In the genomic region with DNA sequence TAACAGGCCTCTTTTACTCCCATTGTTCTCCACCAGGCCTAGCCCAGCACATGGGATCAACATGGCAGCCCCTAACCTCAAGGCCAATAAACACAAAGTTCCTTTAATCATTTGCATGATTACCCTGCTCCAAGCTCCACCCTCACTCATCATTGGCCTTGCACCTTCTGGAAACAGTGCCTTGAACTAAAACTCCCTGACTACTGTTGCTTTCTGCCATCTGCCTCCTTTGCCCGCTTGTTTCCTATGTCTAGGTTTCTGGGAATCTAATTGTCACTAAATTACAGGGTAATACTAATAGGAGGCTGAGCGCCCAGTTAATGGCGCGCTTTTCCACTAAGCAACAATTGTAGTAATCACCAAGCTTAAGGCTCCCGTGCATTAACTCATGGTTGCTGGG, we compare ENCODE assay signal across 28 mouse cellular contexts. TPM values are rescaled to one million over a fixed set of nuclear protein-coding genes. Genes with fewer than 3 reads are reported as not detected.
DNase-seq lines count a peak whose midpoint lies in the region; ATAC-seq and TF ChIP-seq lines count a peak whose summit lies in the region.
"Had no signal": no experiment of that assay in that cellular context is flagged by ENCODE, and none has a peak within 500 bp of the region (broad histone marks: within the 10 kb centered on the region; RNA-seq: fewer than 3 reads in every experiment).

No protein-coding gene starts in this region.

- no peak for ATAC-seq in forebrain, embryonic 12.5 days (ENCODE audit: low FRiP score)
- ATAC-seq in forebrain, embryonic 11.5 days (replicated peaks; ENCODE audit: low FRiP score), result no peak
- ATAC-seq in forebrain, postnatal 0 days, result peak; percentile 59; the same call in 1 of the 2 replicates
- ATAC-seq: hindbrain, embryonic 16.5 days; intestine, postnatal 0 days; midbrain, embryonic 15.5 days had no signal

- H3K4me3 ChIP-seq in forebrain, embryonic 12.5 days (replicated peaks), result no peak overlapping the region
- no peak overlapping the region for H3K4me3 ChIP-seq in forebrain, embryonic 11.5 days (ENCODE audit: low read depth, low read length)
- H3K4me3 ChIP-seq in forebrain, postnatal 0 days (ENCODE audit: low read depth, low read length), result no peak overlapping the region
- H3K4me3 ChIP-seq: embryonic facial prominence, embryonic 10.5 days; embryonic facial prominence, embryonic 15.5 days; gastrocnemius, adult 2 months; heart, embryonic 15.5 days; midbrain, embryonic 15.5 days; neural tube, embryonic 15.5 days had no signal

- no peak for DNase-seq in forebrain, embryonic 11.5 days (ENCODE audit: low spot score)
- DNase-seq in ES-CJ7 (ENCODE audit: low read depth, low spot score), result peak; percentile 41
- peak; percentile 75 for DNase-seq in brain, embryonic 14.5 days (ENCODE audit: low read depth)
- DNase-seq in forebrain, postnatal 0 days, result no peak
- no peak for DNase-seq in adrenal gland, postnatal 36 days
- no peak for DNase-seq in gastrocnemius, postnatal 14 days
- DNase-seq: adrenal gland, adult 8-10 months; cerebellum, adult 8-10 months; cerebellum, postnatal 25 days; gastrocnemius, adult 2 months; kidney, adult 9 months; kidney, postnatal 10 days; liver; lung, adult 2 months; lung, postnatal 10 days; retina, postnatal 1 day; right cerebral cortex, postnatal 14 days; thymus, postnatal 4 days had no signal

- WGBS in forebrain, embryonic 12.5 days, result 77% methylated on average over 5 of the region's 5 CpGs
- 82% methylated on average over 5 of the region's 5 CpGs for WGBS in forebrain, embryonic 11.5 days
- WGBS in forebrain, postnatal 0 days, result 65% methylated on average over 5 of the region's 5 CpGs

- H3K9me3 ChIP-seq in forebrain, embryonic 12.5 days, result no peaks in the 10 kb centered on the region
- H3K9me3 ChIP-seq in forebrain, embryonic 11.5 days (ENCODE audit: control insufficient read depth, low read length), result no peaks in the 10 kb centered on the region
- no peaks in the 10 kb centered on the region for H3K9me3 ChIP-seq in forebrain, postnatal 0 days (ENCODE audit: low read length)
- H3K9me3 ChIP-seq: embryonic facial prominence, embryonic 10.5 days; embryonic facial prominence, embryonic 15.5 days; heart, embryonic 15.5 days; midbrain, embryonic 15.5 days; neural tube, embryonic 15.5 days had no signal

- TF ChIP-seq POLR2A in brain, embryonic 14.5 days (IDR thresholded peaks at IDR 0.05; ENCODE audit: borderline replicate concordance, extremely low read depth, insufficient read depth, insufficient read length, poor library complexity, severe bottlenecking), result no peak

- peaks cover 19% of the 10 kb centered on the region for H3K4me1 ChIP-seq in forebrain, embryonic 12.5 days
- peaks cover 6% of the 10 kb centered on the region for H3K4me1 ChIP-seq in forebrain, embryonic 11.5 days (replicated peaks; ENCODE audit: control insufficient read depth, insufficient read depth, low read length)
- peaks cover 10% of the 10 kb centered on the region; the same call in 1 of the 2 replicates for H3K4me1 ChIP-seq in forebrain, postnatal 0 days (ENCODE audit: insufficient read depth)
- H3K4me1 ChIP-seq: embryonic facial prominence, embryonic 15.5 days had no signal

- H3K27ac ChIP-seq in forebrain, embryonic 12.5 days, result peak overlapping the region; percentile 42; the same call in 1 of the 2 replicates
- no peak overlapping the region for H3K27ac ChIP-seq in forebrain, embryonic 11.5 days (ENCODE audit: low read depth, low read length)
- peak overlapping the region; percentile 50; the same call in 1 of the 2 replicates for H3K27ac ChIP-seq in forebrain, postnatal 0 days (ENCODE audit: low read depth, low read length)
- H3K27ac ChIP-seq: embryonic facial prominence, embryonic 10.5 days; embryonic facial prominence, embryonic 15.5 days; gastrocnemius, adult 2 months; heart, embryonic 15.5 days; liver, embryonic 14.5 days; midbrain, embryonic 15.5 days; neural tube, embryonic 15.5 days had no signal

- no peak overlapping the region for H3K9ac ChIP-seq in forebrain, embryonic 12.5 days
- no peak overlapping the region for H3K9ac ChIP-seq in forebrain, embryonic 11.5 days (ENCODE audit: low read length)
- no peak overlapping the region for H3K9ac ChIP-seq in forebrain, postnatal 0 days
- H3K9ac ChIP-seq: embryonic facial prominence, embryonic 15.5 days; heart, embryonic 15.5 days; liver, embryonic 14.5 days; midbrain, embryonic 15.5 days; neural tube, embryonic 15.5 days had no signal

- H3K4me2 ChIP-seq in forebrain, embryonic 12.5 days, result no peak overlapping the region
- no peak overlapping the region for H3K4me2 ChIP-seq in forebrain, embryonic 11.5 days (ENCODE audit: low read depth, low read length, severe bottlenecking)
- H3K4me2 ChIP-seq in forebrain, postnatal 0 days (ENCODE audit: low read depth), result no peak overlapping the region
- H3K4me2 ChIP-seq: embryonic facial prominence, embryonic 15.5 days; heart, embryonic 15.5 days; midbrain, embryonic 15.5 days; neural tube, embryonic 15.5 days had no signal

- TF ChIP-seq CTCF in brain, embryonic 14.5 days (IDR thresholded peaks at IDR 0.05; ENCODE audit: borderline replicate concordance, extremely low read depth, insufficient read depth, insufficient read length), result no peak
- no peak for TF ChIP-seq CTCF in forebrain, postnatal 0 days (IDR thresholded peaks at IDR 0.05; ENCODE audit: low read depth)

- no peaks in the 10 kb centered on the region for H3K27me3 ChIP-seq in forebrain, embryonic 12.5 days
- H3K27me3 ChIP-seq in forebrain, embryonic 11.5 days (ENCODE audit: control insufficient read depth, insufficient read depth, low read length), result no peaks in the 10 kb centered on the region
- H3K27me3 ChIP-seq in forebrain, postnatal 0 days (ENCODE audit: insufficient read depth, low read length), result no peaks in the 10 kb centered on the region
- H3K27me3 ChIP-seq: CH12.LX; embryonic facial prominence, embryonic 15.5 days; heart, embryonic 15.5 days; midbrain, embryonic 15.5 days; neural tube, embryonic 15.5 days had no signal

- intact Hi-C loops in gastrocnemius, postnatal 14 days (cut with DNase I; ENCODE audit: low total_unique reads), result no loop called here

- H3K36me3 ChIP-seq in forebrain, embryonic 12.5 days (replicated peaks), result no peaks in the 10 kb centered on the region
- no peaks in the 10 kb centered on the region; the same call in 1 of the 2 replicates for H3K36me3 ChIP-seq in forebrain, embryonic 11.5 days (ENCODE audit: control insufficient read depth, insufficient read depth, low read length)
- H3K36me3 ChIP-seq in forebrain, postnatal 0 days (ENCODE audit: insufficient read depth), result no peaks in the 10 kb centered on the region
- H3K36me3 ChIP-seq: embryonic facial prominence, embryonic 15.5 days; heart, embryonic 15.5 days; midbrain, embryonic 15.5 days; neural tube, embryonic 15.5 days had no signal

RNA-seq across cellular contexts. Expression of a gene that starts 15.4 kb away (rescaled TPM):
- 564 and 577 TPM in 2 replicates for polyA plus RNA-seq in forebrain, embryonic 12.5 days (2016; fragmentation: Nextera tagmentation; extraction: Ambion mirVana)
- 559 and 563 TPM in 2 replicates for polyA plus RNA-seq in forebrain, embryonic 11.5 days (2014; fragmentation: Nextera tagmentation; extraction: Ambion mirVana)
- 456 and 624 TPM in 2 replicates for polyA plus RNA-seq in brain, embryonic 14.5 days (2012; rRNA removed)
- total RNA-seq in forebrain, postnatal 0 days (2014; rRNA removed), result 282 and 390 TPM in 2 replicates
- polyA plus RNA-seq in forebrain, postnatal 0 days (2015; fragmentation: Nextera tagmentation; extraction: Ambion mirVana), result 103 and 121 TPM in 2 replicates
- total RNA-seq in adrenal gland, postnatal 36 days (2021), result 100 to 1,000 TPM; 212 to 243 TPM
- total RNA-seq in gastrocnemius, postnatal 14 days (2021), result 10 to 100 TPM; 58.0 to 76.3 TPM

RNA-seq across cellular contexts. Expression of a gene that starts 36.3 kb away (rescaled TPM):
- polyA plus RNA-seq in forebrain, embryonic 12.5 days (2016; fragmentation: Nextera tagmentation; extraction: Ambion mirVana), result 84.8 and 91.5 TPM in 2 replicates
- 84.8 and 87.7 TPM in 2 replicates for polyA plus RNA-seq in forebrain, embryonic 11.5 days (2014; fragmentation: Nextera tagmentation; extraction: Ambion mirVana)
- polyA plus RNA-seq in brain, embryonic 14.5 days (2012; rRNA removed), result 45.0 and 58.4 TPM in 2 replicates
- total RNA-seq in forebrain, postnatal 0 days (2014; rRNA removed), result 33.0 and 43.7 TPM in 2 replicates
- polyA plus RNA-seq in forebrain, postnatal 0 days (2015; fragmentation: Nextera tagmentation; extraction: Ambion mirVana), result 28.0 and 34.6 TPM in 2 replicates
- total RNA-seq in adrenal gland, postnatal 36 days (2021), result 10 to 100 TPM; 49.3 to 50.9 TPM
- 10 to 100 TPM; 39.2 to 43.5 TPM for total RNA-seq in gastrocnemius, postnatal 14 days (2021)

RNA-seq across cellular contexts. Expression of a gene that starts 44.4 kb away (rescaled TPM):
- polyA plus RNA-seq in forebrain, embryonic 12.5 days (2016; fragmentation: Nextera tagmentation; extraction: Ambion mirVana), result 34.7 and 36.2 TPM in 2 replicates
- 19.1 and 21.3 TPM in 2 replicates for polyA plus RNA-seq in forebrain, embryonic 11.5 days (2014; fragmentation: Nextera tagmentation; extraction: Ambion mirVana)
- polyA plus RNA-seq in brain, embryonic 14.5 days (2012; rRNA removed), result 227 and 321 TPM in 2 replicates
- 36.5 and 54.9 TPM in 2 replicates for total RNA-seq in forebrain, postnatal 0 days (2014; rRNA removed)
- polyA plus RNA-seq in forebrain, postnatal 0 days (2015; fragmentation: Nextera tagmentation; extraction: Ambion mirVana), result 41.7 and 49.8 TPM in 2 replicates
- total RNA-seq in adrenal gland, postnatal 36 days (2021), result 100 to 1,000 TPM; 200 to 233 TPM
- 100 to 1,000 TPM; 134 to 138 TPM for total RNA-seq in gastrocnemius, postnatal 14 days (2021)

Comparison
In these comparisons a context has a peak if more than half of its experiments do, and no peak if none do; other contexts are left out.
1. DNase-seq: peak in ES-CJ7 (single experiment) and brain, embryonic 14.5 days (single experiment); none in forebrain, embryonic 11.5 days (single experiment), forebrain, postnatal 0 days (single experiment), adrenal gland, postnatal 36 days (0 of 2) and gastrocnemius, postnatal 14 days (single experiment).